Mouse (Mus musculus) kidney, postnatal 14 days (tissue): ENCODE data around the gene Ankrd39.
A peak's percentile ranks its signal among the peaks of the same experiment; 100 is the strongest.
"Not testable (repeated sequence)": the region's sequence is repeated elsewhere in the genome, so short reads cannot be mapped to it uniquely, and the experiment has no call there.

Experiments used
- DNase-seq: peaks from one replicate; pipeline ENCODE4 v3.0.0; 2022; ENCODE audit warnings: mixed read lengths

Gene Ankrd39

GRCm38 (mm10) chr1:36550075-36550863 lies 3.0 kb upstream of the Ankrd39 start:
- no peak for DNase-seq

DNA sequence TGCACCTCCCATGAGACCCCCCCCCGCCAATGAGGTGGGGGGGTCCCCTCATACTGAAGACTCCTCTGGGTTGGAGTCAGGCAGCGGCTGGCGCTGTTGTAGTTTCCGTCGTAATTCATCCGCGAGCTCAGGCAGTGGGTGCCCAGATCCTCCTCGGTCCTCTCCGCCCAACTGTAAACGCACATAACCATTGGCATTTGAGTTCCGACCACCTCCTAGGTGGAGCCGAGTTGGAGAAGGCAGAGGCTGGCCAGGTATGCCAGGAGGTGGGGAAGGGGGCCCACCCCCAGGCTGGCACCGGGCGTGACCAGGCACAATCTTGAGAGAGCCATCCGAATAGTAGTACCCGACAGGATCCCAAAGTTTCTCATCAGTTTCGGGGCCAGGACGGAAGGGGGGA lies 2.2 kb upstream of the Ankrd39 start:
- no peak for DNase-seq

- DNase-seq, result no peak
Observed at GRCm38 (mm10) chr1:36548771-36549170, 1.5 kb upstream of the Ankrd39 start.

DNA sequence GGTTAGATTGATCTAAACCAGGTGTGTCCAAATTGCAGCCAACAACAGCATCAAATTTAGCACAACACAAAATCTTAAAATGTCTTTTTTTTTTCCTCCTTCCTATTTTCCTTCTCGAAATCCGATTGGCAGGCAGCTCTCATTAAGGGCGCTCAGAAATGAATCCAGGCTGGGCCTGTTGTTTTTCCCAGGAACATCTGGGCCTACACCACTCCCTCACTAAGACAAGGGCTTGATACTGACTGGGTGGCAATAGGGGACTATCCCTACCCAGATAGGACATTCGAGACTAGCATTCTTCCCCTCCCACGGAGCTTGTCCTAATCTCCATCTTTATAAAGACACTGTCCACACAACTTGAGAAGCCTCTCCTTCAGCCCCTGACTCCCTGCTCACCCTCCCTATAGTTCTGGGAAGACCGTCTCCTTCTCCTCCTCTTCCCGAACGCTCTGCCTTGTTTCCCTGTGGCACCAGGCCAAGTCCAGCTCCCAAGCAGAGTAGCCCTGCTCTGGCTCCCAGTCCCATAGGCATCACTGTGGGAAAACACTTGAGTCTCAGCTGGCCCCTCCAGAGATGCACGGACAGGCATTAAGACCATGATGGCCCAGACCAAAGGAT lies 845 bp upstream of the Ankrd39 start:
- peak; percentile 71 for DNase-seq

DNA sequence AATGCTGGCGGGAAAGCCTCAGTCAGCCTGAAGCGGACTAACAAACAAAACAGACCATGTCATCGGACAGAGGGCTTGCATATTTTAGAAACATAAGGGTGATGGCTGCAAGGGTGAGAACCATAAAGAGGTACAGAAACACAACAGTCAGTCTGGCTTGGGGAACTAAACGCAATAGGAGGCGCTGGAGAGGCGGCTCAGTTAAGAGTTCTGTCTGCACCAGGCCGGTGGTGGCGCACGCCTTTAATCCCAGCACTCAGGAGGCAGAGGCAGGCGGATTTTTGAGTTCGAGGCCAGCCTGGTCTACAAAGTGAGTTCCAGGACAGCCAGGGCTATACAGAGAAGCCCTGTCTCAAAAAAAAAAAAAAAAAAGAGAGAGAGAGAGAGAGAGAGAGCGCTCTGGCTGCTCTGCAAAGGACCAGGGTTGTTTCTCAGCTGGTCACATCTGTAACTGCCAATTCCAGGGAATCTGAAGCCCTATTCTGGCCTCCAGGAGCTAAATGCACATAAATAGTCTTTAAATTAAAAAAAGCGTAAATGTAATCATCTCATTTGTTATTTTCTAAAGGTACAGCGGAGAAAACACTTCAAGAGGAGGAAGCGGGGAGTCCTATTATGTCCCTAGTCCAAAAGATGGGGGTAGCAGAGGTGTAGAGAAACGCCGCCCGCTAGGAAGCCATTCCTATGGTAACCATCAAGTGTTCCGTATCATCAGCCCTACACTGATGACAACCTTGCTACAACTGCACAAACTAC lies 1.2 kb downstream of the Ankrd39 start:
- no peak for DNase-seq

DNA sequence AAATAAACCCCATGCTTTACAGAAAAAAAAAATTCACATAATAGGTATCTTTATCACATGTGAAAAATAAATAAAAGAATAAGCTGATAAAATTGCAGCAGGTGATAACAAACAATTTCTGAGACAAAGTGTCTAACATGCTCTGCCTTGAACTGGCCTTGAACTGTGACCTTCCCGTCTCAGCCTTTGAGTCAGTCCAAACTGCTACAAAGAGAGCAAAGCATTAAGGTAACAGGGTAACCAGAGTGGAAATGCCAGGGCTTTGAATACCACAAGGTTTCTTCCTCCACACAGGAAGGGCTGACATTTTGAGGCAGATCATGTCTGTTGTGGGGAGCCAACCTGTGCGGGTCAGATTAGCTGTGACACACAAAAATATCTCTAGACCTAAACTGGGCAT lies 1.9 kb downstream of the Ankrd39 start:
- no peak for DNase-seq

DNA sequence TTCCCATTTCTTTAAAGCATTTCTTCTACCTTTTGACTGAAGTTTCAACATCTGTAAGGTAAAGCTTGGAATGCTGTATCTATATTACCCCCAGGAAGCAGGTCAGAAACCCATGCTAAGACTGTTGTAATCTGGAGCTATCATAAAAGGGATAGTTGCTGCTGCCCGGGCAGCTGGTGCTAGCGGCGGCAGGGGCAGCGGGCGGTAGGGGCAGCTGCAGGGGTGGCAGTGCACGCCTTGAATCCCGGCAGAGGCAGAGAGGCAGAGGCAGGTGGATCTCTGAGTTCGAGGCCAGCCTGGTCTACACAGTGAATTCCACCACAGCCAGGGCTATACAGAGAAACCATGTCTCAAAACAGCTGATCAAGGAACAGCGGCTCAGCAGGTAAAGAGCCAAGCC lies 4.3 kb downstream of the Ankrd39 start:
- DNase-seq, result no peak

- DNase-seq, result no peak
Observed at GRCm38 (mm10) chr1:36541844-36542243, 5.4 kb downstream of the Ankrd39 start.

DNA sequence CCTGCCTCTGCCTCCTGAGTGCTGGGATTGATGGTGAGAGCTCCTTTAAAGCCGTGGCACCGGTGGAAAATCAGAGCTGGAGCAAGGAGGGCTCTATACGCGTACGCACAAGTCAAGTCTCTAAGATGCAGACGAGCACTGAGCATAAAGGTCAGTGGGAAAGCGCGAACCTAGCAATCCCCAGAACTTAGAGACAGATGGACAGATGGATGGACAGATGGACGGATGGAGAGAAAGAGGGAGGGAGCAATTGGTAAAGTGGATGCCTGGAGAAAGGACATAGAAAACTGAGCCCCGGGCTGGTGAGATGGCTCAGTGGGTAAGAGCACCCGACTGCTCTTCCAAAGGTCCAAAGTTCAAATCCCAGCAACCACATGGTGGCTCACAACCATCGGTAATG lies 6.4 kb downstream of the Ankrd39 start:
- no peak for DNase-seq

DNA sequence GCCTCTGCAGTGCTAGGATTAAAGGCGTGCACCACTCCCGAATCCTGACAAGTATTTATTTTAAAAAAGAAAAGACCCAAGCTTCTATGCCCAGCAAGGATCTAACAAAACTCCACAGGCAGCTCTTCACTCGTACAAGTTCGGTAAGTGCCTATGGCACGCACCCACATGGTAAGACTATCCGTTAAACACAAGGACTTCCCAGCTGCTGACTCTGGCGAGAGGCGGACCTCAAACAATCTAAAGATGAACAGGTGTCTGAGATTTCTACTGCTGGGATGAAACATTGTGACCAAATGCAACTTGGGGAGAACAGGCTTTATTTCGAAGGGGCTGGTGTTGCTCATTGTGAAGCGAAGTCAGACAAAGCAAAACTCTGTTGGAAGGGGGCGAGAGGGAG lies 7.1 kb downstream of the Ankrd39 start:
- no peak for DNase-seq

DNA sequence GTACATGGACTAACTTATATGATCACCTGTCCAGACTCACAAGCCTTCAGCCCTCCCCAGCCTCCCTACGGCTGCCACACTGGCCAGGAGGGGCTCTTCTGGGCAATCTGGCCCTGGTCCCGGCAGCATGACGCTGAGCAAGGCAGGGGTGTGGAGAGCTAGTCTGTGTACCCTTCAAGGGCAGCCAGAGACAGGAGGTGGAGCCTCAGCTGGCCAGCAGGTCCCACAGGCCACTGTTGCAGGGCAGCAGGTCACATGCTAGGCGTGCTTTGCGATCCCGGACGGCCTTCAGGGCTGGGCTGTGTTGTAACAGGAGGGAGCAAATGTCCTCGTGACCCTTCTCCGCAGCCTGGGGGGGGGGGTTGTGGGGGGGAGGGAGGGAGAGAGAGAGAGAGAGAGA lies 8.1 kb downstream of the Ankrd39 start, which contains the start of gene Gm42417:
Gm42417 (minus strand) TSS at position 244 of the 400 bp plus-strand sequence.
- DNase-seq, result peak; percentile 92

GRCm38 (mm10) chr1:36538727-36539126 lies 8.5 kb downstream of the Ankrd39 start:
- DNase-seq, result no peak

DNA sequence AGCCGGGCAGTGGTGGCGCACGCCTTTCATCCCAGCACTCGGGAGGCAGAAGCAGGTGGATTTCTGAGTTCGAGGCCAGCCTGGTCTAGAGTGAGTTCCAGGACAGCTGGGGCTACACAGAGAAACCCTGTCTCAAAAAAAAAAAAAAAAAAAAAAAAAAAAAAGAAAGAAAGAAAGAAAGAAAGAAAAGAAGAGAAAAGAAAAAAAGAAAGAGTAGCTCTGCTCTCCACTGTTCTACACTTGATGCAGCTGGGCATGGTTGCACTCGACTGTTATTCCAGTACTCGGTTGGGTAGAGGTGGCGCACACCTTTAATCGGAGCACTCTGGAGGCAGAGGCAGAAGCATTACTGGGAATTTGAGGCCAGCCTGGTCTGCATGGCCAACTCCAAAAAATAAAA lies 10.5 kb downstream of the Ankrd39 start, which contains the start of gene Ankrd23:
Ankrd23 (minus strand) TSS at position 101 of the 400 bp plus-strand sequence.
- not testable (repeated sequence) for DNase-seq

- DNase-seq, result no peak
Observed at GRCm38 (mm10) chr1:36536397-36536728, 10.9 kb downstream of the Ankrd39 start.

GRCm38 (mm10) chr1:36535477-36536396 lies 11.5 kb downstream of the Ankrd39 start:
- DNase-seq, result no peak

GRCm38 (mm10) chr1:36534595-36535058 lies 12.6 kb downstream of the Ankrd39 start:
- peak; percentile 50 for DNase-seq

DNA sequence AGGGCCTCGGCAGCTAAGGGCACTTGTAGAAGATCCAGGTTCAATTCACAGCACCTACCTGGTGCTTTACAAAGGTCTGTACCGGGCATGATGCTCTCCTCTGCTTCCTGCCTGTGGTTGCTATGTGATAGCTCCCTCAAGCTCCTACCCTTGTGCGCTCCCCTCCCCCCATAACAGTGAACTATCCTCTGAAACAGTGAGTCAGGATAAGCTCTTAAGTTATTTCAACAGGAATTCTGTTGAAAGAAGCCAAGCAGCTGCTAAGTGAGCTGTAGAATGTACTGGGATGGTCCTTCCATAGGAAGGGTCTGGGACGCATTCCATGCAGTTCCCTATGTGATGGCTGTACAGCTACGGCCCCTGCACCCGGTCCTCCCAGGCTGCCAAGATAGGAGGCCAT lies 13.7 kb downstream of the Ankrd39 start:
- no peak for DNase-seq

GRCm38 (mm10) chr1:36531461-36531860 lies 15.8 kb downstream of the Ankrd39 start:
- no peak for DNase-seq

DNA sequence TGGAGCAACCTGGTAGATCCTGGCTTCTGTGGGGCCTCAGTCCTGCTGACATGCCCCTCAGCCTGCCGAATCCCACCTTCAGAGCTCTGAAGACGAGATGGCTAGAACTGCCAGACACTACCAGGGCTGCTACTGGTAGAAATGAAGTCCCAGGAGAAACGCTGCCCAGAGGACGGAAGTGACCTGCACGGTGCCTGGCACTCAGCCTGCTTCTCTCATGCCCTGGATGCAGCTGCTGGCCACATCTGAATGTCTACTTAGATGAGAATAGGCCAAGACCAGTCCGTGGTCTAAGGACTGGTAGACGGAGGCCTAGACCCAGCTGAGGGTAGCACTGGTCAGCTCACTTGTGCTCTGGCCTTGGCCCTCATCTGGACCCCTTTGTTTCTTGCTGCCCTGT lies 16.3 kb downstream of the Ankrd39 start:
- no peak for DNase-seq

DNA sequence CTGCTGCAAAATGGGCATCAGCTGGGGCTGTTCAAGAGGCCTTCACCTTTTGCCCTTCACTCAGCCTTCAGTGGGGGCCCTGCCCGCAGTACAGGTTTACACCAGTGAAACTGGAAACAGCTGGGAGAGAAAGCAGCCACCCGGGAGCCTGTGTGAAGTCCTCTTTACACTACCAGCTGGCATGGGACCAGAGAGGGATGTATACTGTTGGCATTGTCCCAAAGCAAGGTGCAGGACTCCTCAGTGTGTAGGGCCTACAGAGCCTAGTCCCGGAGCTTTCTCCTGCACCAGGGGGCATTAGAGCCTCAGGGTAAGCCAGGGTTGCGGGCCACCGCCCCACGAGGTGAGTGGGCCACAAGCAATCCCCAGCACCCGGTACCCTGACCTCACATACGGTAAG lies 16.8 kb downstream of the Ankrd39 start:
- DNase-seq, result no peak

- DNase-seq, result no peak
Observed at GRCm38 (mm10) chr1:36529875-36530274, 17.4 kb downstream of the Ankrd39 start.

DNA sequence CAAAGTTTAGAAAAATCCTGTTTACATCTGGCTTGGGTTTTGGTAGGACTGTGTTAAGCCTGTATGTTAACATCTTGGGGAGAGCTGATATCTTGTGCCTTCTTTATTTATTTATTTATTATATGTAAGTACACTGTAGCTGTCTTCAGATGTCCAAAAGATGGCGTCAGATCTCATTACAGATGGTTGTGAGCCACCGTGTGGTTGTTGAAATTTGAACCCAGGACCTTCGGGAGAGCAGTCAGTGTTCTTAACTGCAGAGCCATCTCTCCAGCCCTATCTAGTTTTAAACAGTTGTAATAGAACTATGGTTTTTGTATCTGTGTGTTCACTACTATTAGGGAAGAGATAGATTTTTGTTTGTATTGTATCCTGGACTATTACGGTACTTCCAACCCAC lies 18.0 kb downstream of the Ankrd39 start:
- DNase-seq, result no peak

GRCm38 (mm10) chr1:36528351-36528750 lies 18.9 kb downstream of the Ankrd39 start:
- DNase-seq, result no peak
